21 mouse cellular contexts compared by ENCODE assay signal in genomic region chr3:66083407-66083806, GRCm38 (mm10).
A peak's percentile ranks its signal among the peaks of the same experiment; 100 is the strongest.
DNase-seq lines count a peak whose midpoint lies in the region; ATAC-seq and TF ChIP-seq lines count a peak whose summit lies in the region.
"Had no signal": no experiment of that assay in that cellular context is flagged by ENCODE, and none has a peak within 500 bp of the region (broad histone marks: within the 10 kb centered on the region; RNA-seq: fewer than 3 reads in every experiment).

No protein-coding gene starts in this region.

- peak; percentile 37 for DNase-seq in heart, adult 11 months
- no peak for DNase-seq in heart, adult 2 months
- peak; percentile 7 for DNase-seq in brain, adult 2 months (ENCODE audit: low read depth, low spot score)
- DNase-seq in urinary bladder, postnatal 36 days (ENCODE audit: low spot score in 2 of 2) = no peak
- no peak for DNase-seq in urinary bladder, postnatal 14 days (ENCODE audit: low spot score)
- DNase-seq: adrenal gland, adult 8-10 months; adrenal gland, postnatal 25 days; cerebellum, adult 11 months; cerebellum, postnatal 36 days; embryo, embryonic 11 days; gastrocnemius, postnatal 25 days had no signal

- H3K36me3 ChIP-seq in forebrain, embryonic 13.5 days (ENCODE audit: poor library complexity, severe bottlenecking) = no peaks in the 10 kb centered on the region
- H3K36me3 ChIP-seq in forebrain, embryonic 12.5 days (replicated peaks) = no peaks in the 10 kb centered on the region
- H3K36me3 ChIP-seq in heart, adult 2 months (ENCODE audit: control insufficient read depth, insufficient read depth, low read length) = no peaks in the 10 kb centered on the region
- H3K36me3 ChIP-seq in forebrain, embryonic 16.5 days (ENCODE audit: control insufficient read depth, insufficient read depth) = no peaks in the 10 kb centered on the region
- H3K36me3 ChIP-seq: embryonic facial prominence, embryonic 10.5 days; embryonic facial prominence, embryonic 13.5 days; hindbrain, embryonic 12.5 days; hindbrain, embryonic 15.5 days had no signal

- intact Hi-C loops in heart, adult 2 months (cut with DNase I) = no loop called here

- TF ChIP-seq CTCF in heart, adult 2 months (IDR thresholded peaks at IDR 0.05) = no peak

- no peaks in the 10 kb centered on the region for H3K27me3 ChIP-seq in forebrain, embryonic 13.5 days
- no peaks in the 10 kb centered on the region for H3K27me3 ChIP-seq in forebrain, embryonic 12.5 days
- H3K27me3 ChIP-seq in heart, adult 2 months (ENCODE audit: control insufficient read depth, insufficient read depth, low read length) = no peaks in the 10 kb centered on the region
- no peaks in the 10 kb centered on the region for H3K27me3 ChIP-seq in forebrain, embryonic 16.5 days (replicated peaks; ENCODE audit: control insufficient read depth, insufficient read depth, low read length)
- H3K27me3 ChIP-seq: embryonic facial prominence, embryonic 13.5 days; hindbrain, embryonic 12.5 days; hindbrain, embryonic 15.5 days had no signal

- ATAC-seq in forebrain, embryonic 13.5 days = peak; percentile 32; the same call in 1 of the 2 replicates
- no peak for ATAC-seq in forebrain, embryonic 12.5 days (ENCODE audit: low FRiP score)
- peak; percentile 71 for ATAC-seq in forebrain, embryonic 16.5 days
- ATAC-seq: activated CD4-positive, CD25-positive, alpha-beta regulatory T cell, adult 4 months; intestine, postnatal 0 days had no signal

- H3K9ac ChIP-seq in forebrain, embryonic 13.5 days = no peak overlapping the region
- H3K9ac ChIP-seq in forebrain, embryonic 12.5 days = no peak overlapping the region
- H3K9ac ChIP-seq in heart, adult 2 months (ENCODE audit: low read depth, low read length) = no peak overlapping the region
- H3K9ac ChIP-seq in forebrain, embryonic 16.5 days (replicated peaks; ENCODE audit: low read depth, low read length) = no peak overlapping the region
- H3K9ac ChIP-seq: embryonic facial prominence, embryonic 13.5 days; hindbrain, embryonic 12.5 days; hindbrain, embryonic 15.5 days had no signal

- TF ChIP-seq POLR2A in heart, adult 2 months (IDR thresholded peaks at IDR 0.05; ENCODE audit: insufficient read depth, low read depth, low read length) = no peak

- no peak overlapping the region for H3K4me3 ChIP-seq in forebrain, embryonic 13.5 days
- no peak overlapping the region for H3K4me3 ChIP-seq in forebrain, embryonic 12.5 days (replicated peaks)
- no peak overlapping the region for H3K4me3 ChIP-seq in heart, adult 2 months
- no peak overlapping the region for H3K4me3 ChIP-seq in forebrain, embryonic 16.5 days (replicated peaks; ENCODE audit: low read length)
- H3K4me3 ChIP-seq: embryonic facial prominence, embryonic 10.5 days; embryonic facial prominence, embryonic 13.5 days; hindbrain, embryonic 12.5 days; hindbrain, embryonic 15.5 days had no signal

- WGBS in forebrain, embryonic 13.5 days = 65% methylated on average over 5 of the region's 5 CpGs
- WGBS in forebrain, embryonic 12.5 days = 77% methylated on average over 5 of the region's 5 CpGs
- 67% methylated on average over 5 of the region's 5 CpGs for WGBS in heart, adult 2 months
- 53% methylated on average over 5 of the region's 5 CpGs for WGBS in forebrain, embryonic 16.5 days

- peaks cover 10% of the 10 kb centered on the region for H3K4me1 ChIP-seq in forebrain, embryonic 13.5 days
- H3K4me1 ChIP-seq in forebrain, embryonic 12.5 days = no peaks in the 10 kb centered on the region
- H3K4me1 ChIP-seq in heart, adult 2 months (ENCODE audit: control insufficient read depth, insufficient read depth, low read length) = no peaks in the 10 kb centered on the region
- H3K4me1 ChIP-seq in forebrain, embryonic 16.5 days (replicated peaks; ENCODE audit: control insufficient read depth, insufficient read depth, low read length) = peaks cover 7% of the 10 kb centered on the region
- H3K4me1 ChIP-seq: hindbrain, embryonic 12.5 days; hindbrain, embryonic 15.5 days had no signal

- no peak for TF ChIP-seq EP300 in heart, adult 2 months (IDR thresholded peaks at IDR 0.05; ENCODE audit: insufficient read depth, low read depth, low read length)

- no peaks in the 10 kb centered on the region for H3K79me2 ChIP-seq in heart, adult 2 months (replicated peaks; ENCODE audit: control insufficient read depth, insufficient read depth, low read length)

- H3K27ac ChIP-seq in forebrain, embryonic 13.5 days = no peak overlapping the region; the same call in 1 of the 2 replicates
- H3K27ac ChIP-seq in forebrain, embryonic 12.5 days = no peak overlapping the region
- H3K27ac ChIP-seq in heart, adult 2 months = no peak overlapping the region
- peak overlapping the region; percentile 75 for H3K27ac ChIP-seq in forebrain, embryonic 16.5 days (ENCODE audit: low read length)
- H3K27ac ChIP-seq: embryonic facial prominence, embryonic 10.5 days; embryonic facial prominence, embryonic 13.5 days; hindbrain, embryonic 12.5 days; hindbrain, embryonic 15.5 days had no signal

- no peak overlapping the region for H3K4me2 ChIP-seq in forebrain, embryonic 13.5 days
- no peak overlapping the region for H3K4me2 ChIP-seq in forebrain, embryonic 12.5 days
- H3K4me2 ChIP-seq in forebrain, embryonic 16.5 days (ENCODE audit: low read length) = no peak overlapping the region
- H3K4me2 ChIP-seq: embryonic facial prominence, embryonic 13.5 days; heart, embryonic 11.5 days; hindbrain, embryonic 12.5 days; hindbrain, embryonic 15.5 days had no signal

- 0 out of 2 replicates have a peak, but pooled peaks cover 3% of the 10 kb centered on the region for H3K9me3 ChIP-seq in forebrain, embryonic 13.5 days (replicated peaks)
- no peaks in the 10 kb centered on the region for H3K9me3 ChIP-seq in forebrain, embryonic 12.5 days
- H3K9me3 ChIP-seq in forebrain, embryonic 16.5 days (ENCODE audit: control insufficient read depth, low read length) = peaks cover 5% of the 10 kb centered on the region; the same call in 1 of the 2 replicates
- H3K9me3 ChIP-seq: embryonic facial prominence, embryonic 13.5 days; hindbrain, embryonic 15.5 days had no signal

Comparison
In these comparisons a context has a peak if more than half of its experiments do, and no peak if none do; other contexts are left out.
1. DNase-seq: peak in heart, adult 11 months (single experiment) and brain, adult 2 months (single experiment); none in heart, adult 2 months (0 of 2), urinary bladder, postnatal 36 days (0 of 2) and urinary bladder, postnatal 14 days (single experiment).